Mouse (Mus musculus): Measurements from ENCODE around the gene Styxl1. TPM values are rescaled to one million over a fixed set of nuclear protein-coding genes. Genes with fewer than 3 reads are reported as not detected.

Gene Styxl1
- polyA plus RNA-seq, 1 experiment: 1.4 TPM

GRCm38 (mm10) chr5:135711582-135712355 is 66.4 kb downstream of the Styxl1 start:
- no peak overlapping the region for H3K4me3 ChIP-seq (replicated peaks; ENCODE audit: extremely low read depth, low read depth, low read length)
- peaks cover 21% of the 10 kb centered on the region for H3K4me1 ChIP-seq (ENCODE audit: control insufficient read depth, insufficient read depth, low read length)
- 88% methylated on average over 13 of the region's 13 CpGs for WGBS
- DNase-seq: no peak
- no peak for TF ChIP-seq POLR2A (IDR thresholded peaks at IDR 0.05; ENCODE audit: borderline replicate concordance, extremely low read depth, low read depth, low read length)
- TF ChIP-seq CTCF (IDR thresholded peaks at IDR 0.05; ENCODE audit: insufficient read depth, low read length): no peak

GRCm38 (mm10) chr5:135710599-135711214 is 67.5 kb downstream of the Styxl1 start:
- WGBS: 45% methylated on average over 7 of the region's 7 CpGs
- no peak overlapping the region for H3K4me3 ChIP-seq (replicated peaks; ENCODE audit: extremely low read depth, low read depth, low read length)
- TF ChIP-seq CTCF (IDR thresholded peaks at IDR 0.05; ENCODE audit: insufficient read depth, low read length) (no peak), POLR2A (IDR thresholded peaks at IDR 0.05; ENCODE audit: borderline replicate concordance, extremely low read depth, low read depth, low read length) (no peak)
- no peak for DNase-seq
- peaks cover 21% of the 10 kb centered on the region for H3K4me1 ChIP-seq (ENCODE audit: control insufficient read depth, insufficient read depth, low read length)

- H3K4me1 ChIP-seq (ENCODE audit: control insufficient read depth, insufficient read depth, low read length): peaks cover 21% of the 10 kb centered on the region
- no peak overlapping the region for H3K4me3 ChIP-seq (replicated peaks; ENCODE audit: extremely low read depth, low read depth, low read length)
- WGBS: 82% methylated on average over 5 of the region's 5 CpGs
- no peak for TF ChIP-seq CTCF (IDR thresholded peaks at IDR 0.05; ENCODE audit: insufficient read depth, low read length)
- no peak for DNase-seq
These were observed 68.5 kb downstream of the Styxl1 start for GRCm38 (mm10) chr5:135709716-135710115.

- 26% methylated on average over 1 of the region's 1 CpGs for WGBS
- TF ChIP-seq CTCF (IDR thresholded peaks at IDR 0.05; ENCODE audit: insufficient read depth, low read length): no peak
- no peak for TF ChIP-seq POLR2A (IDR thresholded peaks at IDR 0.05; ENCODE audit: borderline replicate concordance, extremely low read depth, low read depth, low read length)
- Histone ChIP-seq H3K4me1 (ENCODE audit: control insufficient read depth, insufficient read depth, low read length) (peaks cover 14% of the 10 kb centered on the region), H3K4me3 (replicated peaks; ENCODE audit: extremely low read depth, low read depth, low read length) (no peak overlapping the region)
- DNase-seq: no peak
These were observed 70.3 kb downstream of the Styxl1 start for GRCm38 (mm10) chr5:135707855-135708254.

GRCm38 (mm10) chr5:135707039-135707438 is 71.1 kb downstream of the Styxl1 start:
- TF ChIP-seq POLR2A (IDR thresholded peaks at IDR 0.05; ENCODE audit: borderline replicate concordance, extremely low read depth, low read depth, low read length): no peak
- TF ChIP-seq CTCF (IDR thresholded peaks at IDR 0.05; ENCODE audit: insufficient read depth, low read length): no peak
- no peak overlapping the region for H3K4me3 ChIP-seq (replicated peaks; ENCODE audit: extremely low read depth, low read depth, low read length)
- no peak for DNase-seq
- WGBS: 84% methylated on average over 13 of the region's 13 CpGs
- H3K4me1 ChIP-seq (ENCODE audit: control insufficient read depth, insufficient read depth, low read length): peaks cover 20% of the 10 kb centered on the region

- no peak for DNase-seq
- TF ChIP-seq POLR2A (IDR thresholded peaks at IDR 0.05; ENCODE audit: borderline replicate concordance, extremely low read depth, low read depth, low read length) (no peak), CTCF (IDR thresholded peaks at IDR 0.05; ENCODE audit: insufficient read depth, low read length) (no peak)
- WGBS: 80% methylated on average over 4 of the region's 4 CpGs
- Histone ChIP-seq H3K4me3 (replicated peaks; ENCODE audit: extremely low read depth, low read depth, low read length) (no peak overlapping the region), H3K4me1 (ENCODE audit: control insufficient read depth, insufficient read depth, low read length) (peaks cover 23% of the 10 kb centered on the region)
These were observed 72.8 kb downstream of the Styxl1 start for GRCm38 (mm10) chr5:135705383-135705782.

- no peak for DNase-seq
- peaks cover 29% of the 10 kb centered on the region for H3K4me1 ChIP-seq (ENCODE audit: control insufficient read depth, insufficient read depth, low read length)
- no peak for TF ChIP-seq CTCF (IDR thresholded peaks at IDR 0.05; ENCODE audit: insufficient read depth, low read length)
- TF ChIP-seq POLR2A (IDR thresholded peaks at IDR 0.05; ENCODE audit: borderline replicate concordance, extremely low read depth, low read depth, low read length): no peak
- WGBS: 92% methylated on average over 7 of the region's 7 CpGs
- no peak overlapping the region for H3K4me3 ChIP-seq (replicated peaks; ENCODE audit: extremely low read depth, low read depth, low read length)
These were observed 74.8 kb downstream of the Styxl1 start for GRCm38 (mm10) chr5:135703431-135703830.

GRCm38 (mm10) chr5:135702682-135703192 is 75.4 kb downstream of the Styxl1 start:
- no peak overlapping the region for H3K4me3 ChIP-seq (replicated peaks; ENCODE audit: extremely low read depth, low read depth, low read length)
- WGBS: 17% methylated on average over 15 of the region's 15 CpGs
- TF ChIP-seq CTCF (IDR thresholded peaks at IDR 0.05; ENCODE audit: insufficient read depth, low read length): peak; percentile 47; the same call in 1 of the 2 replicates
- TF ChIP-seq POLR2A (IDR thresholded peaks at IDR 0.05; ENCODE audit: borderline replicate concordance, extremely low read depth, low read depth, low read length): no peak
- no peak for DNase-seq
- H3K4me1 ChIP-seq (ENCODE audit: control insufficient read depth, insufficient read depth, low read length): peaks cover 27% of the 10 kb centered on the region

GRCm38 (mm10) chr5:135702190-135702589 is 76.0 kb downstream of the Styxl1 start:
- Histone ChIP-seq H3K4me1 (ENCODE audit: control insufficient read depth, insufficient read depth, low read length) (peaks cover 28% of the 10 kb centered on the region), H3K4me3 (replicated peaks; ENCODE audit: extremely low read depth, low read depth, low read length) (no peak overlapping the region)
- TF ChIP-seq CTCF (IDR thresholded peaks at IDR 0.05; ENCODE audit: insufficient read depth, low read length) (no peak), POLR2A (IDR thresholded peaks at IDR 0.05; ENCODE audit: borderline replicate concordance, extremely low read depth, low read depth, low read length) (no peak)
- WGBS: 53% methylated on average over 6 of the region's 6 CpGs
- no peak for DNase-seq

- no peak for DNase-seq
- TF ChIP-seq CTCF (IDR thresholded peaks at IDR 0.05; ENCODE audit: insufficient read depth, low read length): no peak
- TF ChIP-seq POLR2A (IDR thresholded peaks at IDR 0.05; ENCODE audit: borderline replicate concordance, extremely low read depth, low read depth, low read length): no peak
- Histone ChIP-seq H3K4me1 (ENCODE audit: control insufficient read depth, insufficient read depth, low read length) (peaks cover 30% of the 10 kb centered on the region), H3K4me3 (replicated peaks; ENCODE audit: extremely low read depth, low read depth, low read length) (no peak overlapping the region)
- WGBS: 96% methylated on average over 4 of the region's 4 CpGs
These were observed 76.6 kb downstream of the Styxl1 start for GRCm38 (mm10) chr5:135701601-135702000.

All from lung, adult 2 months (tissue).